Mouse (Mus musculus) forebrain, embryonic 14.5 days (tissue): ENCODE measurements at regions not wholly inside any gene's neighbourhood (a gene's known extent, or its start where the extent isn't known, plus 50 kb on each side); places are given as distances from the start of the nearest gene placed in this dataset.

Experiments used
- ATAC-seq: fragments of 200-750 bp; cut with Nextera tagmentation; 2 replicates; pipeline ENCODE4 v1.8.0; 2017; ENCODE audit warnings: mild to moderate bottlenecking, moderate library complexity
- DNase-seq: peaks from one replicate; pipeline ENCODE4 v3.0.0-alpha.2; 2015; ENCODE audit warnings: low spot score
- H3K27ac ChIP-seq: fragments of 300-500 bp; sonication (generic); 2 replicates; pipeline ENCODE4 v1.5.1; 2014; ENCODE audit warnings: low read depth, mild to moderate bottlenecking, control low read depth, low read length, moderate library complexity
- H3K27me3 ChIP-seq: fragments of 300-500 bp; sonication (generic); replicated peaks from 2 replicates; pipeline ENCODE4 v1.6.1; 2014; ENCODE audit warnings: low read length, control low read depth, mixed read lengths; ENCODE audit not compliant: control insufficient read depth, insufficient read depth
- H3K36me3 ChIP-seq: fragments of 300-500 bp; sonication (generic); 2 replicates; pipeline ENCODE4 v1.6.1; 2014; ENCODE audit warnings: low read length, control low read depth; ENCODE audit not compliant: control insufficient read depth, insufficient read depth
- H3K4me1 ChIP-seq: fragments of 300-500 bp; sonication (generic); 2 replicates; pipeline ENCODE4 v1.6.1; 2014; ENCODE audit warnings: antibody characterized with exemption, low read length, control low read depth; ENCODE audit not compliant: control insufficient read depth, insufficient read depth
- H3K4me2 ChIP-seq: fragments of 300-500 bp; sonication (generic); 2 replicates; pipeline ENCODE4 v1.6.1; 2014; ENCODE audit warnings: mild to moderate bottlenecking, control low read depth, low read length
- H3K4me3 ChIP-seq: fragments of 300-500 bp; sonication (generic); 2 replicates; pipeline ENCODE4 v1.5.1; 2014; ENCODE audit warnings: low read depth, low read length, control low read depth
- H3K9ac ChIP-seq: fragments of 300-500 bp; sonication (generic); 2 replicates; pipeline ENCODE4 v1.6.1; 2014; ENCODE audit warnings: mild to moderate bottlenecking, low read length, control low read depth, moderate library complexity
- H3K9me3 ChIP-seq: fragments of 300-500 bp; sonication (generic); replicated peaks from 2 replicates; pipeline ENCODE4 v1.6.1; 2016; ENCODE audit warnings: low read length, control low read depth, mixed read lengths; ENCODE audit not compliant: control insufficient read depth
- WGBS: fragments of 180-500 bp; shearing (Covaris S2); extraction: QIAGEN DNeasy Blood & Tissue Kit; methylation state at CpG from one replicate; pipeline ENCODE4 v1.1.7; 2014; 5-methylcytosine and 5-hydroxymethylcytosine counted together

GRCm38 (mm10) chr8:115778433-115778832 is 70.8 kb upstream of the Maf start:
- no peaks in the 10 kb centered on the region for H3K4me1 ChIP-seq
- no peak overlapping the region for H3K4me3 ChIP-seq
- H3K27me3 ChIP-seq, result no peaks in the 10 kb centered on the region
- 93% methylated on average over 1 of the region's 1 CpGs for WGBS
- ATAC-seq (no peak), DNase-seq (no peak)
- no peak overlapping the region for H3K4me2 ChIP-seq
- no peaks in the 10 kb centered on the region for H3K36me3 ChIP-seq
- no peak overlapping the region for H3K9ac ChIP-seq
- H3K27ac ChIP-seq, result no peak overlapping the region
- no peaks in the 10 kb centered on the region for H3K9me3 ChIP-seq

GRCm38 (mm10) chr8:115771060-115771459 is 63.5 kb upstream of the Maf start:
- H3K4me3 ChIP-seq, result no peak overlapping the region
- H3K4me1 ChIP-seq, result peaks cover 6% of the 10 kb centered on the region
- no peak for ATAC-seq
- H3K27me3 ChIP-seq, result no peaks in the 10 kb centered on the region
- WGBS, result 86% methylated on average over 7 of the region's 7 CpGs
- H3K9me3 ChIP-seq, result no peaks in the 10 kb centered on the region
- H3K36me3 ChIP-seq, result no peaks in the 10 kb centered on the region
- H3K9ac ChIP-seq, result no peak overlapping the region
- H3K4me2 ChIP-seq, result no peak overlapping the region
- DNase-seq, result no peak
- H3K27ac ChIP-seq, result no peak overlapping the region

- Histone ChIP-seq H3K27me3 (no peaks in the 10 kb centered on the region), H3K9ac (no peak overlapping the region), H3K9me3 (no peaks in the 10 kb centered on the region), H3K4me2 (no peak overlapping the region), H3K4me3 (no peak overlapping the region), H3K27ac (no peak overlapping the region), H3K36me3 (no peaks in the 10 kb centered on the region), H3K4me1 (peaks cover 8% of the 10 kb centered on the region)
- no peak for DNase-seq
- WGBS, result 94% methylated on average over 4 of the region's 4 CpGs
- no peak for ATAC-seq
Measured at GRCm38 (mm10) chr8:115768631-115769030, 61.0 kb upstream of the Maf start.

DNA sequence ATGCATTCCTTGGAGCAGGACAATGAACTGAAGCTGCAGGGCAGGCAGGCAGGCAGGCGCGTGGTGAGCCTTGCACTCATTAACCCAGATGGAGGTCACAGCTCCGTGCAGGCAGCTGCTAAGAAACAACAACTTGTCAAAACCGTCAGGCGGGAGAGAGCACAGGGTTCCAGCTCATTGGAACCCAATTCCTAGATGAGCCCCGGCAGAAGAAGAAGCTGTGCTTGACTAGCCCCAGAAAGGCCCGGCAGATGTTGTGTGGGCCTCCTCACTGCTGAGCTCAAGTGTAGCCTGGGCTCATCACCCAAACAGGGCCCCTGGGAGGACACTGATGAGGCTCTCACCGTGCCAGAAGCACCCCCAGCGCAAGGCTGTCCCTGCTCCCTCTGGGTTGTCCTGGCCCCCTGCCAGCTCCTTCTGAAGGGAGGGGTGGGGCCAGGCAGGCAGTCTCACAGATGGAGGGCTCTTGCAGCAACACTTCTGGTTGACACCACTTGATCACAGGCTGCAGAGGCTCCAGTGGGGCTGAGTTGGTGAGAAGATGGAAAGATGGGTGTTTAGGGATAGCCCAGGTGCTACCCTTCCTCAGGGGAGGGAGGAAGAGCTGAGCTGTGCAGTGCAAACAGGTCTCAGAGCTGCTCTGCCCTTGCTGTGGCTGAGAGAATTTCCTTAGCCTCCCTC is 58.8 kb upstream of the Maf start:
- H3K9me3 ChIP-seq, result no peaks in the 10 kb centered on the region
- DNase-seq, result peak; percentile 68
- 10% methylated on average over 9 of the region's 9 CpGs for WGBS
- peaks cover 8% of the 10 kb centered on the region for H3K4me1 ChIP-seq
- ATAC-seq, result peak; percentile 95
- H3K4me2 ChIP-seq, result no peak overlapping the region
- H3K27me3 ChIP-seq, result no peaks in the 10 kb centered on the region
- no peak overlapping the region for H3K4me3 ChIP-seq
- no peak overlapping the region for H3K9ac ChIP-seq
- no peaks in the 10 kb centered on the region for H3K36me3 ChIP-seq
- peak overlapping the region; percentile 27; the same call in 1 of the 2 replicates for H3K27ac ChIP-seq

DNA sequence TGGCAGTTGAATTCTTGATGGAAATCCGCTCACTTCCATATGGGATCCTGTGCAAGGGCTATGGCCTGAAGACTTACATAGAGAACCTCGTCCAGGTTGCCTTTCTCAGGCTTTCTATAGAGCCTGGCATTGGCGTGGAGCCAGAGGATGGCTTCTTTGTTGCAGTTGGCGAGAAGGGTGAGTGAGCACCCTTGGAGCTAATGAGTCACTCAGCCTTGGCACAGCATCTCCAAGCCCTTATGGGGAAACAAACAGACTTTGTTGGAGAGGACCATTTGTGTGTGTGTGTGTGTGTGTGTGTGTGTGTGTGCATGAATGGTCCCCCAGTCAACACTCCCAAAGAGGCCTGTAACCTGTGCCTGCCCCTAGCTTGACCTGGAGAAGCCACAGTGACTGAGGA is 57.0 kb upstream of the Maf start:
- no peak overlapping the region for H3K9ac ChIP-seq
- H3K4me2 ChIP-seq, result no peak overlapping the region
- H3K4me3 ChIP-seq, result no peak overlapping the region
- DNase-seq (peak; percentile 39), ATAC-seq (no peak)
- 49% methylated on average over 4 of the region's 4 CpGs for WGBS
- no peaks in the 10 kb centered on the region for H3K9me3 ChIP-seq
- H3K4me1 ChIP-seq, result peaks cover 8% of the 10 kb centered on the region
- H3K27ac ChIP-seq, result no peak overlapping the region
- no peaks in the 10 kb centered on the region for H3K36me3 ChIP-seq
- H3K27me3 ChIP-seq, result no peaks in the 10 kb centered on the region

DNA sequence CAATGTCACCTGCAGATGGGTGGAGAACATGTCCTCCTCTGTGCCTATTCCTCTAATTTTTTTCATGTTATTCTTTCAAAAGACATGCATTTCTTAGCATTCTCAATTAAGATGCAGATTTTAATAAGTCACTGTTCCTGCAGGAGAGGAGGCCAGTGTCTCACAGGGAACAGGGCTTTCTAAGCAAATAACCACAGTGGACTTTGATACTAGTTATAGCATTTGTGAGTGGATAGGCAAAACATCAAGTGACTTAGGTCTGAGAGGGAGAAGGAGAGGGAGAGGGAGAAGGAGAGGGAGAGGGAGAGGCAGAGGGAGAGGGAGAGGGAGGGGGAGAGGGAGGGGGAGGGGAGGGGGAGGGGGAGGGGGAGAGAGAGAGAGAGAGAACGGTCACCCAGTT is 50.4 kb upstream of the Maf start:
- WGBS, result 88% methylated on average over 1 of the region's 1 CpGs
- H3K9ac ChIP-seq, result no peak overlapping the region
- ATAC-seq (no peak), DNase-seq (no peak)
- no peaks in the 10 kb centered on the region for H3K9me3 ChIP-seq
- H3K27ac ChIP-seq, result no peak overlapping the region
- H3K4me2 ChIP-seq, result no peak overlapping the region
- H3K4me3 ChIP-seq, result no peak overlapping the region
- H3K27me3 ChIP-seq, result no peaks in the 10 kb centered on the region
- H3K36me3 ChIP-seq, result no peaks in the 10 kb centered on the region
- peaks cover 5% of the 10 kb centered on the region; the same call in 1 of the 2 replicates for H3K4me1 ChIP-seq
